Mouse (Mus musculus) left cerebral cortex, adult 18-20 months (tissue): ENCODE measurements at regions not wholly inside any gene's neighbourhood (a gene's known extent, or its start where the extent isn't known, plus 50 kb on each side); places are given as distances from the start of the nearest gene placed in this dataset.
"Not testable (repeated sequence)": the region's sequence is repeated elsewhere in the genome, so short reads cannot be mapped to it uniquely, and the experiment has no call there.

Source experiments
- DNase-seq, 2 experiments: peaks; one replicate each; pipeline ENCODE4 v3.0.0; 2021 to 2022; ENCODE audit warnings: low spot score in 2 of 2, mixed read lengths in 1 of 2

- no peak for DNase-seq
Observed at GRCm38 (mm10) chr14:114485781-114486180, 606.2 kb upstream of the Gpc5 start.

- DNase-seq: not testable (repeated sequence)
Observed at GRCm38 (mm10) chr14:114493371-114493770, 598.6 kb upstream of the Gpc5 start.

GRCm38 (mm10) chr14:114504976-114505375 lies 587.0 kb upstream of the Gpc5 start:
- no peak for DNase-seq

GRCm38 (mm10) chr14:114547910-114548680 lies 543.9 kb upstream of the Gpc5 start:
- peak; percentile 34 to 47 for DNase-seq

- no peak for DNase-seq
Observed at GRCm38 (mm10) chr14:114549101-114549500, 542.9 kb upstream of the Gpc5 start.

GRCm38 (mm10) chr14:114566411-114567030 lies 525.5 kb upstream of the Gpc5 start:
- peak in 1 of 2 experiments; percentile 8 for DNase-seq

GRCm38 (mm10) chr14:114567673-114568309 lies 524.2 kb upstream of the Gpc5 start:
- peak; percentile 69 to 76 for DNase-seq

- no peak for DNase-seq
Observed at GRCm38 (mm10) chr14:114587367-114588064, 504.5 kb upstream of the Gpc5 start.

GRCm38 (mm10) chr14:114609296-114609695 lies 482.7 kb upstream of the Gpc5 start:
- no peak for DNase-seq

- no peak for DNase-seq
Observed at GRCm38 (mm10) chr14:114612400-114612799, 479.6 kb upstream of the Gpc5 start.

GRCm38 (mm10) chr14:114656636-114657035 lies 435.4 kb upstream of the Gpc5 start:
- DNase-seq: no peak

GRCm38 (mm10) chr14:114662028-114662427 lies 430.0 kb upstream of the Gpc5 start:
- no peak for DNase-seq

- DNase-seq: peak; percentile 19 to 28
Observed at GRCm38 (mm10) chr14:114685133-114685532, 406.9 kb upstream of the Gpc5 start.

- DNase-seq: no peak
Observed at GRCm38 (mm10) chr14:114694930-114695329, 397.1 kb upstream of the Gpc5 start.

GRCm38 (mm10) chr14:114697543-114697942 lies 394.5 kb upstream of the Gpc5 start:
- no peak for DNase-seq

- no peak for DNase-seq
Observed at GRCm38 (mm10) chr14:114723080-114723479, 368.9 kb upstream of the Gpc5 start.

- DNase-seq: no peak
Observed at GRCm38 (mm10) chr14:114767323-114767722, 324.7 kb upstream of the Gpc5 start.

GRCm38 (mm10) chr14:114776723-114777122 lies 315.3 kb upstream of the Gpc5 start:
- DNase-seq: no peak

GRCm38 (mm10) chr14:114781821-114782220 lies 310.2 kb upstream of the Gpc5 start:
- DNase-seq: no peak

GRCm38 (mm10) chr14:114790946-114791830 lies 300.8 kb upstream of the Gpc5 start:
- DNase-seq: peak; percentile 81 to 85

GRCm38 (mm10) chr14:114791831-114792224 lies 300.2 kb upstream of the Gpc5 start:
- no peak for DNase-seq
